Mouse (Mus musculus) brain, embryonic 14.5 days (tissue): Measurements from ENCODE around the gene Tectb. TPM values are rescaled to one million over a fixed set of nuclear protein-coding genes. Genes with fewer than 3 reads are reported as not detected.

ENCODE experiments used
- DNase-seq: peaks from one replicate; pipeline ENCODE4 v3.0.0-alpha.2; 2011; ENCODE audit warnings: low read depth
- CTCF ChIP-seq: fragments of 200-500 bp; IDR thresholded peaks from 2 replicates; pipeline ENCODE4 v1.5.1; 2012; ENCODE audit warnings: inconsistent platforms, mild to moderate bottlenecking, moderate library complexity, borderline replicate concordance; ENCODE audit not compliant: insufficient read depth, insufficient read length; ENCODE audit errors: extremely low read depth
- POLR2A ChIP-seq: fragments of 200-500 bp; IDR thresholded peaks from 2 replicates; pipeline ENCODE4 v1.6.1; 2012; ENCODE audit warnings: mild to moderate bottlenecking, inconsistent platforms, borderline replicate concordance; ENCODE audit not compliant: poor library complexity, insufficient read depth, insufficient read length, severe bottlenecking; ENCODE audit errors: extremely low read depth
- polyA plus RNA-seq: library from polyadenylated mRNA; depleted of rRNA; stranded (reverse); fragments of >200 nt; gene quantifications from 2 replicates; pipeline ENCODE4 v1.2.3, GENCODE M21; 2012

The Tectb gene
- polyA plus RNA-seq, 1 experiment = 0.18 TPM

- DNase-seq = no peak
- TF ChIP-seq POLR2A (no peak), CTCF (no peak)
Measured at GRCm38 (mm10) chr19:55195574-55195973, 15.0 kb downstream of the Tectb start.

- TF ChIP-seq CTCF = peak; percentile 78
- no peak for TF ChIP-seq POLR2A
Measured at GRCm38 (mm10) chr19:55198303-55198702, 17.8 kb downstream of the Tectb start.

GRCm38 (mm10) chr19:55206482-55207138, 26.1 kb downstream of the Tectb start:
- peak; percentile 76; the same call in 1 of the 2 replicates for TF ChIP-seq CTCF
- TF ChIP-seq POLR2A = no peak
- peak; percentile 84 for DNase-seq

More at GRCm38 (mm10) chr19:55198303-55198702, 17.8 kb downstream of the Tectb start:
- DNase-seq = peak; percentile 72

DNA sequence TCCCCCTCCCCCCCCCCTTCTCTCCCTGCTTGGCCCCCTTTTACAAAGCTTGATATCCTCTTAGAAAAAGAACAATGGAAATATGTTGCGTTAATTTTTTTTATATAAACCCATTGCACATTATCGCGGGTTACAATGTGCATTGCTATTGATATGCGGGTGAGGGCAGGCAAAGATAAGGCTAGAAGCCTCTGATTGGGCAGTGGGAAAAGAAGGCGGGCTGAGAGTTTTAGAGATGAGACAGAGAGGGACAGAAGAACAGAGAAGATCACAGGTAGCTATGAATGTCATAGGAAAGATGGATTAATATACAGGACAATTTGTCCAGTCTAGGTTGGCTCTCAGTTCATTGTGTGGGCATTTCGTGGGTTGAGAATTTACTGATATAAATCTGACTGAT, 26.7 kb downstream of the Tectb start:
- no peak for DNase-seq
- TF ChIP-seq CTCF (no peak), POLR2A (no peak)

GRCm38 (mm10) chr19:55207746-55208538, 27.4 kb downstream of the Tectb start:
- no peak for DNase-seq
- TF ChIP-seq POLR2A = no peak
- no peak for TF ChIP-seq CTCF

- no peak for DNase-seq
- TF ChIP-seq CTCF = no peak
- no peak for TF ChIP-seq POLR2A
Measured at GRCm38 (mm10) chr19:55208654-55209053, 28.1 kb downstream of the Tectb start.

- DNase-seq = no peak
- TF ChIP-seq POLR2A = no peak
- TF ChIP-seq CTCF = no peak
Measured at GRCm38 (mm10) chr19:55209084-55209483, 28.6 kb downstream of the Tectb start.

DNA sequence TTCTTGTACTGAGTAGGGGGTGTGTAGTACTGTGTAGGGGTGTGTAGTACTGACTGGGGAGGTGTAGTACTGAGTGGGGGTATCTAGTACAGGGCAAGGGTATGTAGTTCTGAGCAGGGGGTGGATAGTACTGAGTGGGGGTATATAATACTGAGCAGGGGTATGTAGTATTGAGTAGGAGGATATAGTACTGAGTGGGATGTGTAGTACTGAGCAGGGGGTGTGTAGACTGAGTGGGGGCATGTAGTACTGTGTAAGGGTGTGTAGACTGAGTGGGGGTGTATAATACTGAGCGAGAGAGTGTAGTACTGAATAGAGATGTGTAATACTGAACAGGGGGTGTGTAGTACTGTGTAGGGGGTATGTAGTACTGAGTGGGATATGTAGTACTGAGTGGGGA, 31.2 kb downstream of the Tectb start:
- TF ChIP-seq POLR2A (no peak), CTCF (no peak)
- no peak for DNase-seq

GRCm38 (mm10) chr19:55213617-55214340, 33.2 kb downstream of the Tectb start:
- TF ChIP-seq CTCF = no peak
- no peak for TF ChIP-seq POLR2A
- DNase-seq = no peak

DNA sequence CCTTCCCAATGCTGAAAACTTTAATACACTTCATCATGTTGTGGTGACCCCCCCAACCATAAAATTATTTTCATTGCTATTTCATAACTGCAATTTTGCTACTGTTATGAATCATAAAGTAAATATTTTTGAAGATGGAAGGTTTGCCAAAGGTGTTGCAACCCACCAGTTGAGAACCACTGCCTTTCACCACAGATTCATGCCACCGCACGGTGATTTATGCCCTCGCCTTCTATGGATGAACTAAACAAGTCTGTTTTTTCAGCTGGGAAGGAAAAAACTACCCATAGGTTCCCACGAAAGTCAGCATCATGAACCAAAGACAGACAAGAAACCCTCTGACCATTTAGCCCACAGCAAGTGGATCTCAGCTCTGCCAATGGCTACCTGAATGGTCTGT, 36.3 kb downstream of the Tectb start:
- no peak for TF ChIP-seq CTCF
- TF ChIP-seq POLR2A = no peak
- DNase-seq = no peak

DNA sequence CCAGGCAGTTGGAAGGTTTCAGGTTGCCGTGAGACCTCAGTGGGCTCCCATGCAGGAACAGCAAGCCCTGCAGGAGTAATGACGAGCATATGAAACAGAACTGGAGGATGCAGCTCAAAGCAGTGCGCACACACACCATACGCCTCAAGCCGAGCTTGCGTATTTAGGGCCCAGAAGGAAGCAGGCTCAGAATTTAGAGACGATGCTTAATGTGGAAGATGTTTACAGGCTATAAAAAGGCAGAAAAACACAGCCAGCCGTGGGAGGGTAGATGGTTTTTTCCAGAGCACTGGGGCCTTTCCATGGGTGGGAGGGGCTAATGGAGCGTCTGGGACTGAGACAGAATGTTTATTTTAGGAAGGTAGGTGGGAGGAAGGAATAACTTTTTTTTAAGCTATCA, 36.8 kb downstream of the Tectb start:
- DNase-seq = no peak
- TF ChIP-seq POLR2A = no peak

DNA sequence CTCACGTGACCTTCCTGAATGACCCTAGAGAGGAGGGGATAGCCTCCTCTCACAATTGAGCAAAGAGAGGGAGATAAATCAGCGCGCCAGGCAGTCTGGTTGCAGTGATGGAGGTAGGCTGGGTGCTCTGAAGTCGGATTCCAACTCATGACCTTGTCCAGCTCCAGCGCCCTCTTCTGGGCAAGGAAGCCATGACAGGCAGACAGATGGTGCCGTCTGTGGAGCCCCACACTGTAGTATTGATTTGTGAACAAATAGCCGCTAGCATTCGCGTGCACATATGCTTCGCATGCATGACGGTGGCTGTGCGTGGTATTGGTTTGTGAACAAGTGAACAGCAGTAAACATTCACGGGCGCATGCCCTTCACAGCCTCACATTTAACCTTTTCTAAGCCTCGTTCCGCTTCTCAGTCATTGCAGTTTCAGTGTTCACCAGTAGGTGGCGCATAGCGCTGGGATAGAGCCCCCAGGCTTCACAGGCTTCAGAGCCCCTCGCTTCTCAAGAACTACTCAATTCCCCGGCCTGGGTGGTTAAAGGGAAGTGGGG, 37.7 kb downstream of the Tectb start:
- TF ChIP-seq POLR2A = no peak
- TF ChIP-seq CTCF = peak; percentile 91
- peak; percentile 90 for DNase-seq

DNA sequence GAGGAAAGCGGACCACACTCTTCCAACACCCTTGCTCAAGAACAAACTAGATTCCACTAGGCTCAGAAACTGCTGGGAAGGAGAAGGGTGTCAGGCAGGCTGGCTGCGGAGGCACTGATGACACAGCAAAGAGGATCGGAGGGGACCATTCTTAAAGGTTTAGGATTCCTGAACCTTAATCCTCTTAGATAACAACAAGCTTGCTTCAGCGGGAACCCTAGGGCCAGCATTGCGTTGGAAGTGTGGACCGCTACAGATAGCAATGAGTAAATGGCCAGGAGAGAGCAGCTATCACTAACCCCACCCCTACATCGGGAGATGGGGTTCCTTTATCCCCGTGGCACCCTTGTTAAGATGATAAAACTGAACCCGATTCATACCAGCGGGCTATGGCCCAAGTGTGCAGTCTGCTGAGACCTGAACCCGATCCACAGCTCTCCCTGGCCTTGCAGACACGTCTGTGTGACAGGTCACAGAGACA, 38.2 kb downstream of the Tectb start:
- no peak for TF ChIP-seq POLR2A
- TF ChIP-seq CTCF = no peak
- DNase-seq = no peak
